Mouse (Mus musculus): ENCODE measurements around the gene S100a14. TPM values are rescaled to one million over a fixed set of nuclear protein-coding genes. Genes with fewer than 3 reads are reported as not detected.
A peak's percentile ranks its signal among the peaks of the same experiment; 100 is the strongest.

The S100a14 gene
- polyA plus RNA-seq, 1 experiment from 2014 or later, result 12.5 TPM

DNA sequence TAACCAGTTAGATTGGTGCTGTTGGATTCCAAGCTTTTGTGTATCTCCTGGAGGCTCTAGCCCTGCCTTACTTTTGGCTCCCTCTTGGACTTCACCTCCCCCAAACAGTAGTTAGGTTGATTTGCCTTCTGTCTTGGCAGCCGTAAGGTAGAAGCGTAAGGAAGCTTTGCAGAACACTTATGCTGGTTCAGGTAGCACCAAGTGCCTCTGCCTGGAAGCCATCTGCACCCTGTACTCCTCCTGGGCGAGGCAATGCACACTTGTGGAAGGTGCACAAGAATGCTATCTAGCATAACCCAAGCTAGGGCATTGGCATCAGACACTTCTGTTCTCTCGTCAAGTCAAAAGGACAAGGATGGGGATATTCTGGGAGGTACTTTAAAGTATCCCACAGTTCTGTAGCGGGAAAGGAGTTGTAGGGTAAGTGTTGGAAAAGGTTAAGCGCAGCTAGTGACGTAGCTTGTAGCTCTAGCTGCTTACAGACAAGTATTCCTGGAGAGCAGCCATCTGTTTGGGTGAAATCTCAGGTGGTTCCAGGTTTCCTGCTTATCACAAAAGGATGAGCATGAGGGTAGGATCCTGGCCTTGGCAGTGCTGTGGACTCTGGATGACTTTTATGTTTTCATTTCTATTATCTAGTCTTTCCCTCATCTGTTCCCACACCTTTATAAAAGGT lies 30.7 kb upstream of the S100a14 start:
- peaks cover 28% of the 10 kb centered on the region for H3K36me3 ChIP-seq (ENCODE audit: insufficient read depth, low read length)
- whole genome bisulfite sequencing, result 89% methylated on average over 7 of the region's 7 CpGs
- no peak for ATAC-seq (replicated peaks; ENCODE audit: low FRiP score, low read depth)
- H3K9ac ChIP-seq (ENCODE audit: low read depth, low read length), result no peak overlapping the region
- no peak overlapping the region for H3K27ac ChIP-seq
- no peak overlapping the region for H3K4me3 ChIP-seq (replicated peaks; ENCODE audit: low read depth, low read length)
- DNase-seq (ENCODE audit: low spot score), result no peak
- H3K9me3 ChIP-seq (replicated peaks; ENCODE audit: low read length), result no peaks in the 10 kb centered on the region
- no peaks in the 10 kb centered on the region for H3K27me3 ChIP-seq (ENCODE audit: insufficient read depth, low read length)
- H3K4me1 ChIP-seq (replicated peaks; ENCODE audit: insufficient read depth, low read length), result no peaks in the 10 kb centered on the region
- H3K4me2 ChIP-seq (ENCODE audit: low read length), result no peak overlapping the region
- TF ChIP-seq CTCF (IDR thresholded peaks at IDR 0.05; ENCODE audit: low read depth), result no peak

DNA sequence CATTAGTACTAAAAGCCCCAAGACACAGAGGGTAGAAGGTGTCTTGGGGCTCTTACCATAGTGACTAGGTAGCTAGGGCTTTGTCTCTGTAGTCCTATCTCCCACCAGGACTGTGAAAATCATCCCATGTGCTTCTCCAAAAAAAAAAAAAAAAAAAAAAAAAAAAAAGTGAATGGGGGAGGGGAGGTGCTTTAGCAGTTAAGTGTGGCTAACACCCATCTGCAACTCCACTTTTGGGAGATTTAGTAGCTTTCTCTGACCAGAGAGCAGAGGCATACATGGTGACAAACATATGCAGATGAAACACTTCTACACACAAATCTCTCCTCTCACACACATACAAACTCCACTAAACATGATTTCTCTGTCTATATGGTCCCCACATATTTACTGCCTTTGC lies 29.1 kb upstream of the S100a14 start:
- H3K9ac ChIP-seq (ENCODE audit: low read depth, low read length), result no peak overlapping the region
- no peak overlapping the region for H3K4me2 ChIP-seq (ENCODE audit: low read length)
- H3K4me1 ChIP-seq (replicated peaks; ENCODE audit: insufficient read depth, low read length), result no peaks in the 10 kb centered on the region
- H3K9me3 ChIP-seq (replicated peaks; ENCODE audit: low read length), result no peaks in the 10 kb centered on the region
- no peak overlapping the region for H3K4me3 ChIP-seq (replicated peaks; ENCODE audit: low read depth, low read length)
- no peak for TF ChIP-seq CTCF (IDR thresholded peaks at IDR 0.05; ENCODE audit: low read depth)
- peaks cover 34% of the 10 kb centered on the region for H3K36me3 ChIP-seq (ENCODE audit: insufficient read depth, low read length)
- no peak for ATAC-seq (replicated peaks; ENCODE audit: low FRiP score, low read depth)
- H3K27me3 ChIP-seq (ENCODE audit: insufficient read depth, low read length), result no peaks in the 10 kb centered on the region
- no peak for DNase-seq (ENCODE audit: low spot score)
- no peak overlapping the region for H3K27ac ChIP-seq

DNA sequence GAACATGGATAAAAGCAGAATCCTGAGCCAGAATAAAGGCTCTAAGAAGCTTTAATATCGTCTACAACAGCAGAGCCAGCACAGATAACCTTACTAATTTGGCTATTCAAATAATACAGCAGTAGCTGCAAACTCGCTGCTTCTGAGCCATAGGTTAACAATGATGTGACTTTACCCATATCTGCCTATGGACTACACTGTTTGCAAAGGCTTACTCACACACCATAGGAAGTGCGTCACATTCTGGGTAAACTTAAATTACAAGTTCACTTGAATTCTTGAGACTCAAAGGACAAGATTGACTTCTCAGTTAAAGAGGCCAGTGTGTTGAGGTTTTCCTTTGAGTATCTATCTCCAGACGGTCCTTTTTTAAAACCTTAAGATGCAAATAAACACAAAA lies 23.2 kb upstream of the S100a14 start:
- H3K9me3 ChIP-seq (replicated peaks; ENCODE audit: low read length), result no peaks in the 10 kb centered on the region
- H3K27me3 ChIP-seq (ENCODE audit: insufficient read depth, low read length), result no peaks in the 10 kb centered on the region
- H3K4me1 ChIP-seq (replicated peaks; ENCODE audit: insufficient read depth, low read length), result no peaks in the 10 kb centered on the region
- no peak for DNase-seq (ENCODE audit: low spot score)
- no peak for TF ChIP-seq CTCF (IDR thresholded peaks at IDR 0.05; ENCODE audit: low read depth)
- ATAC-seq (replicated peaks; ENCODE audit: low FRiP score, low read depth), result no peak
- H3K4me3 ChIP-seq (replicated peaks; ENCODE audit: low read depth, low read length), result no peak overlapping the region
- H3K9ac ChIP-seq (ENCODE audit: low read depth, low read length), result no peak overlapping the region
- no peak overlapping the region for H3K27ac ChIP-seq
- 84% methylated on average over 4 of the region's 4 CpGs for WGBS
- no peak overlapping the region for H3K4me2 ChIP-seq (ENCODE audit: low read length)
- H3K36me3 ChIP-seq (ENCODE audit: insufficient read depth, low read length), result peaks cover 46% of the 10 kb centered on the region

DNA sequence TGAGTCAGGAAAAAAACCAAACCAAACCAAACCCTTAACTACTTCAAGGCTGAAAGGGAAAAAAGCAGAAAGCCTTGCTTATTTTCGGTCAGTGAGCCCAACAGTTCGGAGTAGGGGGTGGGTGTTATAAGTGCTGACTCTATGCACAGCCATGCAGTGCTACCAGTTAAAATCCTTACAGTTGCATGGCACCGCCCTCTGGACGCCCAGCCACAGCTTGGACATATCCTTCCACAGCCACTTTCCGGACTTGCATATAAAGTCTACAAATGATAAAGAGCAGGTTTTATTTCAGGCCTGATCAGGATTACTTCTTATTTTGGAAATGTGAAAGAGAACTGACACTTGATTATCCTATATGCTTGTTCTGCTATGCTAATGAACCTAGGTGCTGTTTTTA lies 21.4 kb upstream of the S100a14 start:
- Histone ChIP-seq H3K4me2 (ENCODE audit: low read length) (no peak overlapping the region), H3K27me3 (ENCODE audit: insufficient read depth, low read length) (no peaks in the 10 kb centered on the region), H3K9ac (ENCODE audit: low read depth, low read length) (no peak overlapping the region), H3K27ac (no peak overlapping the region), H3K36me3 (ENCODE audit: insufficient read depth, low read length) (peaks cover 35% of the 10 kb centered on the region), H3K9me3 (replicated peaks; ENCODE audit: low read length) (no peaks in the 10 kb centered on the region), H3K4me3 (replicated peaks; ENCODE audit: low read depth, low read length) (no peak overlapping the region), H3K4me1 (replicated peaks; ENCODE audit: insufficient read depth, low read length) (no peaks in the 10 kb centered on the region)
- 86% methylated on average over 5 of the region's 5 CpGs for WGBS
- ATAC-seq (replicated peaks; ENCODE audit: low FRiP score, low read depth) (no peak), DNase-seq (ENCODE audit: low spot score) (no peak)
- TF ChIP-seq CTCF (IDR thresholded peaks at IDR 0.05; ENCODE audit: low read depth), result no peak

DNA sequence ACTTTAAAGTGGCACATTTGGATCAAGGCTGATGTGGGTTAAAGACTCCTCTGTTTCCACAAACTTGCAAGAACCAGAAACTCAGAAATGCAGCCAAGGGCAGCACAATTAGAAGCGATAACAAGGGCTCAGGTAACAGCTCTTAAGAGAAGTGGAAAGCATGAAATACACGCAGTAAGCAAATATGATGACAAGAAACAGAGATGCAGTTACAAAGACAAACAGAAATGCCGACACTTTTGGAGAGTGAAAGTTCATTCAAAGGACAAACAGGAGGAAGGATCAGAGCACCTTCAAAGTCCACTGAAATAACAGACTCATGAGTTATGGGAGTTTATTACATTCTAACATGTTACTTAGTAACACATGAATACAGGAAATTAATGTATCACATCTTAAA lies 20.3 kb upstream of the S100a14 start:
- TF ChIP-seq CTCF (IDR thresholded peaks at IDR 0.05; ENCODE audit: low read depth), result no peak
- Histone ChIP-seq H3K27me3 (ENCODE audit: insufficient read depth, low read length) (no peaks in the 10 kb centered on the region), H3K36me3 (ENCODE audit: insufficient read depth, low read length) (peaks cover 31% of the 10 kb centered on the region), H3K4me1 (replicated peaks; ENCODE audit: insufficient read depth, low read length) (no peaks in the 10 kb centered on the region), H3K4me3 (replicated peaks; ENCODE audit: low read depth, low read length) (no peak overlapping the region), H3K27ac (no peak overlapping the region), H3K9me3 (replicated peaks; ENCODE audit: low read length) (no peaks in the 10 kb centered on the region), H3K9ac (ENCODE audit: low read depth, low read length) (no peak overlapping the region), H3K4me2 (ENCODE audit: low read length) (no peak overlapping the region)
- ATAC-seq (replicated peaks; ENCODE audit: low FRiP score, low read depth) (no peak), DNase-seq (ENCODE audit: low spot score) (no peak)
- 67% methylated on average over 3 of the region's 3 CpGs for WGBS

DNA sequence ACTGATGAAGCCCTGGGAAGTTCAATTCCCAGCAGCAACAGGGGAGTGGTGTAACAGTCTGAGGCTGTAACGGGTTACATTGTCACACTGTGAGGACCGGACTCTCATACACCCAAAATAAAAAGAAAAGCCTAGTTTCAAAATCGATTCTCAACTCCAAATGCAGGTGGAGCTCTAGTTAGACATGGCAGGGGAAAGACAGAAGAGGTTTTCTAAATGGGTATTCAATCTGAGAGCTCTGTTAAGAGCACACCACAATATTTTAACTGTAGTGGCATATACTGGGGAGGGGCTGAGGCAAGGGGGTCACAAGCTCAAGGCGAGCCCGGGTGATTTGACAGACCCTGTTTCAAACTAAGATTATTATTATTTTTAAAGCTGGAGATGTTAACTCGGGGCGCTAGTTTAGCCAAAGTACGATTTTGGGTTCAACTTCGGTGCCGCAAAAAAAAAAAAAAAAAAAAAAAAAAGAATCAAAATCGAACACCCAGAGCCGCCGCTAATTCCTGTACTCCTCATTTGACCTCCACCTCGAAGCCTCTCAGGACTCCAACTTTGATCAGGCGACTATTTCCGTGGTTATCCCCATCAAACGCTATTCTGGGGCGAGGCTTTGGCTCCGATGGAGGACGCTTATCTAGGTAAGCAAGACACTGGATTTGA lies 18.2 kb upstream of the S100a14 start:
- Histone ChIP-seq H3K9ac (ENCODE audit: low read depth, low read length) (peak overlapping the region; percentile 99), H3K4me3 (replicated peaks; ENCODE audit: low read depth, low read length) (peak overlapping the region; percentile 95), H3K27ac (peak overlapping the region; percentile 98), H3K9me3 (replicated peaks; ENCODE audit: low read length) (no peaks in the 10 kb centered on the region), H3K36me3 (ENCODE audit: insufficient read depth, low read length) (peaks cover 21% of the 10 kb centered on the region), H3K4me1 (replicated peaks; ENCODE audit: insufficient read depth, low read length) (peaks cover 4% of the 10 kb centered on the region), H3K27me3 (ENCODE audit: insufficient read depth, low read length) (no peaks in the 10 kb centered on the region), H3K4me2 (ENCODE audit: low read length) (peak overlapping the region; percentile 76)
- WGBS, result 2% methylated on average over 20 of the region's 20 CpGs
- ATAC-seq (replicated peaks; ENCODE audit: low FRiP score, low read depth), result no peak
- TF ChIP-seq CTCF (IDR thresholded peaks at IDR 0.05; ENCODE audit: low read depth), result peak; percentile 29; the same call in 1 of the 2 replicates
- DNase-seq (ENCODE audit: low spot score), result peak; percentile 31
